Mouse (Mus musculus): ENCODE measurements around the gene Dop1b. TPM values are rescaled to one million over a fixed set of nuclear protein-coding genes. Genes with fewer than 3 reads are reported as not detected.

Dop1b gene
- polyA plus RNA-seq, 1 experiment = 18.9 TPM

DNA sequence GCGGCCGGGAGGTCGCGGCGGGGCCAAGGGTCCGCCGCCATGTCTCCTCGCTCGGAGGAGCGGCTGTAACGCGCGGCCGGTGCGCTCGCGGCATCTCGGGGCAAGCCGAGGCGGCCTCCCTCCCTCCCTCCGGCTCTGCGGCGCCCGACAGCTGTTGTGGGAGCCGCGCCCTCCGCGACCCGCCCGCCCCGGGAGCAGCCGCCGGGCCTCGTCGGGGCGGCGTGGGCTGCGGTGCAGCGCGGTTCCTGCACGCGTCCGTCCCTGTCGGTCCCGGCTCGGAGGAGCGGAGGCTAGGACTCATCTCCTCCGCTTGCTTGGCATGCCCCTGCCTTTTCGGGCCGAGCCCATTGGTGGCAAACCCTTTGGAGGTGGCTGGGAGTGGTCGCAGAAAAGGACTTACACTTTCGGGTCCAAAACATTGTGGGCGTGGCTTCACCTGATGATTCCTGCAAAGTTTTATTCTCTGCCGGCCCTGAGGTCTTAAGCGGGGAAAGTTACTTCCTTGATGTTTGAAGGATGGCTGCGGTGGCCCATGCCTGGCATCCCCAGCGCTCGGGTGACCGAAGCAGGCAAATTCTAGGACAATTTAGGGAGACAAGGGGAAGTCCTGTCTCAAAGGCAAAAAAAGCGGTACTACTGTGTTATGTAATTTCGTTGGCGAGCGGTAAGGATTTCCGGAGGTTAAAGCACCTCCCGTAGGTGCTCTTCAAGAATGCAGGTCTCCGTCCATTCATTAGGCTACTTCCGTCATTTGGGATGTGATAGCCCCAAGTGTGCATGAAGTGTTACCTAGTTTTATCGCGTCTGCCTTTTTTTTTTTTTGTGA is 121.0 kb downstream of the Dop1b start:
- Histone ChIP-seq H3K4me1 (ENCODE audit: control insufficient read depth, insufficient read depth, insufficient read length, low read length) (no peaks in the 10 kb centered on the region), H3K27ac (replicated peaks; ENCODE audit: low read depth, low read length) (peak overlapping the region; percentile 77), H3K4me3 (ENCODE audit: insufficient read depth, low read depth, low read length) (peak overlapping the region; percentile 89)

DNA sequence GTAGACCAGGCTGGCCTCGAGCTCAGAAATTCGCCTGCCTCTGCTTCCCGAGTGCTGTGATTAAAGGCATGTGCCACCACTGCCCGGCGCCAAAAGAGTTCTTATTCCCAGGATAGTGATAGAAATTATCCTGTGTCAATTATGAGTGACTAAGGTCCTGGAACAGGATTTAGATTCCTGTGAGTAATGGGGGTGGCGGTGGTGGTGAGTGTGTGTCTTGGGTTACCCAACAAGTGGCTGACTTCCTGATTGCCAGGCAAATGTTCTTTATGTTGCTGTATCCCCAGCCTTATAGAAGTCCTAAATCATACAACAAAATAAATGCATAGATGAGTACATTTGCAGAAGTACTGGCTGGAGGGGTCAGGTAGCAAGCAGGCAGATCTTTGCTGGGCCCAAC is 121.8 kb downstream of the Dop1b start:
- Histone ChIP-seq H3K4me1 (ENCODE audit: control insufficient read depth, insufficient read depth, insufficient read length, low read length) (no peaks in the 10 kb centered on the region), H3K27ac (replicated peaks; ENCODE audit: low read depth, low read length) (peak overlapping the region; percentile 77; the same call in 1 of the 2 replicates), H3K4me3 (ENCODE audit: insufficient read depth, low read depth, low read length) (peak overlapping the region; percentile 89)

DNA sequence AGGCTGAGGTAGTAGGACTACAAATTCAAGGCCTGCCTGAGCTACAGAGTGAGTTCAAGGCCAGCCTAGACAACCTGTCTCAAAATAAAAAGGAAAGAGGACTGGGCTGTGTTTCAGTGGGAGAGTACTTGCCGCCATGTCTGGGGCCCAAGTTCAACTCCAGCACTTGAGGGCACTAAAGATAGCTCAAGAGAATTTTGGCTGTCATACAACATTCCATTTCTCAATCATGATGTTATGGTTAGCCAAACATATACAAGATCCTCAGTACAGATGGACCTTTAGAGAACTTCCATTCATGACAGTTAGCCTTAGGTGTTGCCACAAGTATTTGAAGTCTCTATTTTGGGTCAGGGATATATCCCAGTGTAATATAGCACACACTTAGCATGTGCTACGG is 122.4 kb downstream of the Dop1b start:
- H3K27ac ChIP-seq (replicated peaks; ENCODE audit: low read depth, low read length) = no peak overlapping the region
- H3K4me3 ChIP-seq (ENCODE audit: insufficient read depth, low read depth, low read length) = 0 out of 2 replicates have a peak overlapping the region, but pooled peaks have one; percentile 89
- H3K4me1 ChIP-seq (ENCODE audit: control insufficient read depth, insufficient read depth, insufficient read length, low read length) = no peaks in the 10 kb centered on the region

GRCm38 (mm10) chr16:93839049-93839448 is 127.3 kb downstream of the Dop1b start:
- Histone ChIP-seq H3K4me1 (ENCODE audit: control insufficient read depth, insufficient read depth, insufficient read length, low read length) (peaks cover 3% of the 10 kb centered on the region), H3K27ac (replicated peaks; ENCODE audit: low read depth, low read length) (no peak overlapping the region), H3K4me3 (ENCODE audit: insufficient read depth, low read depth, low read length) (no peak overlapping the region)

- Histone ChIP-seq H3K4me3 (ENCODE audit: insufficient read depth, low read depth, low read length) (no peak overlapping the region), H3K4me1 (ENCODE audit: control insufficient read depth, insufficient read depth, insufficient read length, low read length) (no peaks in the 10 kb centered on the region), H3K27ac (replicated peaks; ENCODE audit: low read depth, low read length) (no peak overlapping the region)
Observed at GRCm38 (mm10) chr16:93850527-93850926, 138.8 kb downstream of the Dop1b start.

GRCm38 (mm10) chr16:93859967-93860366 is 148.3 kb downstream of the Dop1b start:
- no peaks in the 10 kb centered on the region for H3K4me1 ChIP-seq (ENCODE audit: control insufficient read depth, insufficient read depth, insufficient read length, low read length)
- H3K27ac ChIP-seq (replicated peaks; ENCODE audit: low read depth, low read length) = no peak overlapping the region
- H3K4me3 ChIP-seq (ENCODE audit: insufficient read depth, low read depth, low read length) = no peak overlapping the region

Other genes with a start within 250 kb of the Dop1b start
- 2.4 and 4.6 TPM in 2 replicates for gene Setd4, start 107.8 kb upstream of the Dop1b start, polyA plus RNA-seq (2012; ENCODE audit: insufficient read depth, insufficient read length, missing spikeins)
- gene Cbr1, start 106.1 kb upstream of the Dop1b start, polyA plus RNA-seq (2012; ENCODE audit: insufficient read depth, insufficient read length, missing spikeins) = 91.1 and 93.4 TPM in 2 replicates
- not detected in 2 replicates for gene Gm5678, start 83.8 kb upstream of the Dop1b start, polyA plus RNA-seq (2012; ENCODE audit: insufficient read depth, insufficient read length, missing spikeins)
- 7.2 TPM in 2 replicates for gene Cbr3, start 28.7 kb upstream of the Dop1b start, polyA plus RNA-seq (2012; ENCODE audit: insufficient read depth, insufficient read length, missing spikeins)
- gene Morc3, start 120.2 kb downstream of the Dop1b start, polyA plus RNA-seq (2012; ENCODE audit: insufficient read depth, insufficient read length, missing spikeins) = 9.4 and 9.7 TPM in 2 replicates
- not detected in 2 replicates for gene Chaf1b, start 172.0 kb downstream of the Dop1b start, polyA plus RNA-seq (2012; ENCODE audit: insufficient read depth, insufficient read length, missing spikeins)

All from brown adipose tissue, adult 24 weeks (tissue).